In the genomic region with DNA sequence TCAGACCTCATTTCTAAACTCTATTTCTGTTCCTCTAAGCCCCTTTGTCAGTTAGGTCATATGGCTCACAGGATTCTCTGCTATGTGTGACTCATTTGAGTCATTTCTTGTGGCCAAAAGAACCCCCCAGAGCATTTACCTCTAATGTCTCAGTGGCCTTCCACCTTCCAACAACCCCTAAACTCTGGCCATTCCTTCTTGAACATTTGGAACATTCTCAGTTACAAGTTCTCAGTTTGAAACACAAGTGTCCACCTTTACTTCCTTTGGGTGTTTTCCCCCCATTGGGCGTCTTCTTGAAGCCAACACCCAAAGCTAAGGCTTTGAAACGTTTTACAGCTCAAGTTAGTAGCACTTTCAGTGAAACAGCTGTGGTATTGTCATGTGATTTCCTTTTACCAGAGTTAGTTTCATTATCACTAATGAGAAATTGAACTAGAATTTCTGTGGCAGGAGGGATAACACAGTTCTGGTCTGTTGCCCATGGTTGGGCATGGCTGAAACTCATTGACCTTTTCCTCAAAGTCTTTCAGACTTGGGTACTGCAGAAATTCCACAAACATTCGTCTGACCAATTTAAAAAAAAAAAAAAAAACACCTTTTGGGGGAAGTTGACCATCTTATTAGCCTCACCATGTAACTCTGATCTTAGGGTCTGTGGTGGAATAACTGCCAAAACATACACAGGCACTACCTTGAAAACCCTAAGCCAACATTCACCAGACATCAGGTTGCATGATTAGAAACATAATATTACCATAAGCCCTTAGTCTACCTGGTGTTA, we compare ENCODE assay signal across 11 mouse cellular contexts.
A peak's percentile ranks its signal among the peaks of the same experiment; 100 is the strongest.
DNase-seq lines count a peak whose midpoint lies in the region; ATAC-seq and TF ChIP-seq lines count a peak whose summit lies in the region.
"Had no signal": no experiment of that assay in that cellular context is flagged by ENCODE, and none has a peak within 500 bp of the region (broad histone marks: within the 10 kb centered on the region; RNA-seq: fewer than 3 reads in every experiment).

No protein-coding gene starts in this region.

- TF ChIP-seq CTCF in CH12.LX (conservative IDR thresholded peaks at IDR 0.05 in 1 of 2, IDR thresholded peaks at IDR 0.05 in 1 of 2; ENCODE audit: low read depth in 2 of 2, low read length in 2 of 2) = no peak

- H3K36me3 ChIP-seq in kidney, embryonic 14.5 days (ENCODE audit: control insufficient read depth, insufficient read depth, low read length) = no peaks in the 10 kb centered on the region
- no peaks in the 10 kb centered on the region for H3K36me3 ChIP-seq in CH12.LX (replicated peaks in 1 of 2; ENCODE audit: control insufficient read depth in 1 of 2, insufficient read depth in 1 of 2, low read length in 1 of 2)
- H3K36me3 ChIP-seq: forebrain, embryonic 15.5 days; heart, embryonic 13.5 days had no signal

- in situ Hi-C loops in CH12.LX (cut with MboI; ENCODE audit: low pct_ligation_motif_present, low pct_unique_long_range_greater_than_20kb, low sequenced_read_pairs) = no loop called here

- dilution Hi-C loops in CH12.LX (cut with MboI; ENCODE audit: extremely low pct_ligation_motif_present, extremely low pct_unique_long_range_greater_than_20kb, low sequenced_read_pairs) = no loop called here

- H3K4me1 ChIP-seq in kidney, embryonic 14.5 days (ENCODE audit: control insufficient read depth, insufficient read depth, low read length) = no peaks in the 10 kb centered on the region
- H3K4me1 ChIP-seq in CH12.LX (ENCODE audit: control insufficient read depth in 1 of 2, insufficient read depth in 2 of 2) = peaks cover 8 to 26% of the 10 kb centered on the region in 2 experiments
- H3K4me1 ChIP-seq: forebrain, embryonic 15.5 days; heart, embryonic 13.5 days had no signal

- TF ChIP-seq RAD21 in CH12.LX (IDR thresholded peaks at IDR 0.05; ENCODE audit: low read depth, low read length) = peak; percentile 28

- H3K27ac ChIP-seq in kidney, embryonic 14.5 days (ENCODE audit: low read depth, low read length) = no peak overlapping the region
- peak overlapping the region; percentile 66 for H3K27ac ChIP-seq in CH12.LX (ENCODE audit: insufficient read depth, low read depth)
- H3K27ac ChIP-seq: forebrain, embryonic 15.5 days; heart, embryonic 13.5 days had no signal

- no peak overlapping the region for H3K4me3 ChIP-seq in kidney, embryonic 14.5 days (ENCODE audit: low read length)
- H3K4me3 ChIP-seq in CH12.LX (replicated peaks in 1 of 3; ENCODE audit: low read depth in 2 of 3, low read length in 2 of 3, poor library complexity in 1 of 3) = no peak overlapping the region
- H3K4me3 ChIP-seq: forebrain, embryonic 15.5 days; heart, embryonic 13.5 days had no signal

- no peak; the same call in 1 of the 2 replicates for ATAC-seq in kidney, embryonic 14.5 days (ENCODE audit: low FRiP score, low TSS enrichment)
- peak; percentile 98 for ATAC-seq in inflammation-experienced regulatory T-cells, adult 6 months
- ATAC-seq: forebrain, embryonic 15.5 days had no signal

- peak; percentile 9 for DNase-seq in kidney, adult 18-20 months
- peak; percentile 97 for DNase-seq in CH12.LX (ENCODE audit: extremely low read depth)
- DNase-seq in naive thymus-derived CD4-positive, alpha-beta T cell, adult 2 months (ENCODE audit: low read depth) = peak; percentile 72
- no peak for DNase-seq in testis, postnatal 14 days (ENCODE audit: low spot score)
- no peak for DNase-seq in c-Kit-positive CD71-positive TER-119-positive erythroid progenitor cells, embryonic 14.5 days (ENCODE audit: low spot score)
- DNase-seq in cerebellum, postnatal 10 days = no peak
- DNase-seq: lung, adult 18-20 months had no signal

- H3K9ac ChIP-seq in kidney, embryonic 14.5 days (ENCODE audit: low read depth, low read length) = no peak overlapping the region
- no peak overlapping the region for H3K9ac ChIP-seq in CH12.LX (ENCODE audit: insufficient read depth, low read depth)
- H3K9ac ChIP-seq: forebrain, embryonic 15.5 days; heart, embryonic 13.5 days had no signal

- TF ChIP-seq EP300 in CH12.LX (IDR thresholded peaks at IDR 0.05; ENCODE audit: low read length) = peak; percentile 96

- H3K4me2 ChIP-seq in kidney, embryonic 14.5 days (replicated peaks; ENCODE audit: low read depth, low read length) = no peak overlapping the region
- H3K4me2 ChIP-seq in CH12.LX (ENCODE audit: insufficient read depth, low read depth, poor library complexity, severe bottlenecking) = peak overlapping the region; percentile 63
- H3K4me2 ChIP-seq: forebrain, embryonic 15.5 days; heart, embryonic 13.5 days had no signal

- TF ChIP-seq POLR2A in CH12.LX (IDR thresholded peaks at IDR 0.05; ENCODE audit: low read depth, low read length) = no peak

- 40% methylated on average over 3 of the region's 3 CpGs for WGBS in kidney, embryonic 14.5 days

- H3K79me2 ChIP-seq in CH12.LX (replicated peaks; ENCODE audit: control insufficient read depth, extremely low read depth, insufficient read depth, poor library complexity, severe bottlenecking) = no peaks in the 10 kb centered on the region

- no peaks in the 10 kb centered on the region for H3K27me3 ChIP-seq in kidney, embryonic 14.5 days (ENCODE audit: control insufficient read depth, insufficient read depth, low read length)
- no peaks in the 10 kb centered on the region for H3K27me3 ChIP-seq in CH12.LX (replicated peaks)
- H3K27me3 ChIP-seq: forebrain, embryonic 15.5 days; heart, embryonic 13.5 days had no signal

- H3K9me3 ChIP-seq in kidney, embryonic 14.5 days (ENCODE audit: control insufficient read depth, low read length) = no peaks in the 10 kb centered on the region
- peaks cover 10% of the 10 kb centered on the region for H3K9me3 ChIP-seq in CH12.LX (replicated peaks; ENCODE audit: low read length)
- H3K9me3 ChIP-seq: forebrain, embryonic 15.5 days; heart, embryonic 13.5 days had no signal

TF ChIP-seq in CH12.LX, 34 proteins besides CTCF, POLR2A, EP300 and RAD21:
- TF ChIP-seq BHLHE40 (IDR thresholded peaks at IDR 0.05; ENCODE audit: low read depth, low read length) (peak; percentile 98), SIN3A (IDR thresholded peaks at IDR 0.05; ENCODE audit: low read length) (peak; percentile 92), ZC3H11A (IDR thresholded peaks at IDR 0.05; ENCODE audit: low read depth, low read length) (peak; percentile 35; the same call in 1 of the 2 replicates), MYC (IDR thresholded peaks at IDR 0.05; ENCODE audit: low read depth, low read length) (peak; percentile 85), MAX (IDR thresholded peaks at IDR 0.05; ENCODE audit: low read length) (peak; percentile 81), E2F4 (IDR thresholded peaks at IDR 0.05; ENCODE audit: insufficient replicate concordance, low read depth, low read length) (peak; percentile 85; the same call in 1 of the 2 replicates), POLR2AphosphoS2 (IDR thresholded peaks at IDR 0.05; ENCODE audit: low read depth, low read length) (no peak), ZKSCAN1 (IDR thresholded peaks at IDR 0.05; ENCODE audit: borderline replicate concordance, low read depth, low read length) (no peak), CHD2 (IDR thresholded peaks at IDR 0.05; ENCODE audit: low read length) (peak; percentile 91), MXI1 (IDR thresholded peaks at IDR 0.05; ENCODE audit: low read depth, low read length) (peak; percentile 76; the same call in 1 of the 2 replicates), RCOR1 (conservative IDR thresholded peaks at IDR 0.05; ENCODE audit: low read depth, low read length) (peak; percentile 99), CHD1 (IDR thresholded peaks at IDR 0.05; ENCODE audit: low read depth, low read length) (0 out of 2 replicates have a peak, but pooled peaks have one; percentile 69), NRF1 (IDR thresholded peaks at IDR 0.05; ENCODE audit: low read depth, low read length) (0 out of 2 replicates have a peak, but pooled peaks have one; percentile 6), ZNF384 (IDR thresholded peaks at IDR 0.05; ENCODE audit: low read depth, low read length) (peak; percentile 95), KAT2A (IDR thresholded peaks at IDR 0.05; ENCODE audit: insufficient replicate concordance, low read length) (0 out of 2 replicates have a peak, but pooled peaks have one; percentile 60), MAFK (IDR thresholded peaks at IDR 0.05; ENCODE audit: insufficient replicate concordance, low read length) (peak; percentile 93), MAZ (IDR thresholded peaks at IDR 0.05; ENCODE audit: low read depth, low read length) (peak; percentile 95), ZMIZ1 (IDR thresholded peaks at IDR 0.05; ENCODE audit: low read depth, low read length) (no peak), ETS1 (conservative IDR thresholded peaks at IDR 0.05; ENCODE audit: low read depth, low read length) (peak; percentile 98), JUN (IDR thresholded peaks at IDR 0.05; ENCODE audit: insufficient read depth, low read depth, low read length) (peak; percentile 87), PAX5 (IDR thresholded peaks at IDR 0.05; ENCODE audit: low read length) (no peak), TBP (conservative IDR thresholded peaks at IDR 0.05; ENCODE audit: low read depth, low read length) (0 out of 2 replicates have a peak, but pooled peaks have one; percentile 5), SMC3 (IDR thresholded peaks at IDR 0.05; ENCODE audit: low read depth, low read length) (peak; percentile 43; the same call in 1 of the 2 replicates), JUND (conservative IDR thresholded peaks at IDR 0.05; ENCODE audit: low read depth, low read length) (peak; percentile 95), MEF2A (IDR thresholded peaks at IDR 0.05; ENCODE audit: borderline replicate concordance, low read depth, low read length) (peak; percentile 96), USF2 (conservative IDR thresholded peaks at IDR 0.05; ENCODE audit: low read depth, low read length) (peak; percentile 71), NELFE (IDR thresholded peaks at IDR 0.05; ENCODE audit: low read depth, low read length) (no peak), USF1 (IDR thresholded peaks at IDR 0.05; ENCODE audit: low read depth, low read length) (peak; percentile 74), HCFC1 (IDR thresholded peaks at IDR 0.05; ENCODE audit: low read depth, low read length) (peak; percentile 57; the same call in 1 of the 2 replicates), GABPA (IDR thresholded peaks at IDR 0.05; ENCODE audit: insufficient replicate concordance, low read depth, low read length) (no peak), UBTF (IDR thresholded peaks at IDR 0.05; ENCODE audit: low read depth, low read length) (no peak), ELF1 (IDR thresholded peaks at IDR 0.05; ENCODE audit: low read depth, low read length) (peak; percentile 59), TCF12 (IDR thresholded peaks at IDR 0.05; ENCODE audit: low read depth, low read length) (peak; percentile 92), IRF4 (IDR thresholded peaks at IDR 0.05; ENCODE audit: low read depth, low read length) (peak; percentile 97)

Comparison
In these comparisons a context has a peak if more than half of its experiments do, and no peak if none do; other contexts are left out.
1. DNase-seq: peak in kidney, adult 18-20 months (single experiment), CH12.LX (single experiment) and naive thymus-derived CD4-positive, alpha-beta T cell, adult 2 months (single experiment); none in testis, postnatal 14 days (single experiment), c-Kit-positive CD71-positive TER-119-positive erythroid progenitor cells, embryonic 14.5 days (single experiment) and cerebellum, postnatal 10 days (0 of 2).